Mouse (Mus musculus): ENCODE data around the gene Faap20.

Gene Faap20

DNA sequence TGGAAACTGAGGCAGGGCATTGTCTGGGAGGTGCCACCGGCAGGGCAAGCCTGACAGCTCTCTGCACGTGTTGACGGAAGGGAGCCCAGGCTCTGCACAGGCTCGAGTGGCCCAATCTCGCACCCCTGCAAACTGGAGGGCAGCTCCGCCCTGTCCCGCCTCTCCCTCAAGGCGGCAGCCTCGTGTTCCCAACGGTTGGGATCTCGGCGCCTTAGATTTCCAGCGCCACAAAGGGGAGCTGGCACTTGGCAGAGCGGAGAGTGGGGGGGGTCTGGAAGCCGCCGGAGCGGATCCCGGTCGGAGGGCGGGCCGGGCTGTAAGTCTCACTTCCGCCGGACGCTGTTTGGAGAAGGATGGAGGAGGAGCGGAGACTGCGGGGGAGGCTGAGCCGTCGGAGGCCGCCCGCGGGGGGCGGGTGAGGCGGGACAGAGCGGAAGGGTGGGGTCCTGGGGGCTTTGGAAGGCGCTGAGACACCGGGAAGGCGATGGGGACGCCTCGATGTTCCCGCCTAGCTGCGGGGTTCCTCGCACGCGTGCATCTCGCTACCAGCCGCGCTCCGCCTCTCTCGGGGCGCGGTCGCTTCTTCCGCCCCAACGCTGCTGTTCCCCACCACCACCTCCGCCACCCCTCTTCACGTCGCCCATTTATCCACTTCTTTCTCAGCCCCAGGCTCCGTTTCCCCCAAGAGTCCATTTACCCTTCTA, at the start of gene Faap20:
Gene Faap20, plus strand, starts transcription at position 155 of the 704 bp plus-strand sequence.
- peak; percentile 91 to 94 for DNase-seq (ENCODE audit: low spot score in 2 of 2)

DNA sequence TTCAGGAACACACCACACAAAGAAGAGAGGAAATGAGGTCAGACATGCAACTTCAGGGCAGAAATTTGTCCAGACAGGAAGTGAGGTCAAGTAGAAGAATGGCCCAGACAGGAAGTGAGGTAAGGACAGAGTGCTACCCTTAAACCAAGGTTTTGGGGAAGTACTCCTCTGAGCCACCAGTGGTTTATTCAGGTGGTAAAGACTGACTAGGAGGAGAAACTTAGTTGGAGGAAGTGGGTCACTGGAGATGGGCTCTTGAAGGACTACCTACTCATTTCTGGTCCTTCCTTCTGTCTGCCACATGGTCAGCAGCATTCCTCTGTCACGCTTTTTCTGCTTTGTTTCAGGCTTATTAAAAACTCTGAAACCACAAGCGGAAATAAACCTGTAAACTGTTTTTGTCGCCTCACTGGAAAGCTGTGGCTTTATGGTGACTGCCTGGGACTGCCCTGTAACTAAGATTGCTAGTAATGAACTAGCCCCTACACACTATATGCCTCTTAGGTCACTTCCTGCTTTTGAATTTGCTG, 48.7 kb upstream of the Faap20 start:
- no peak for DNase-seq (ENCODE audit: low spot score in 2 of 2)

DNA sequence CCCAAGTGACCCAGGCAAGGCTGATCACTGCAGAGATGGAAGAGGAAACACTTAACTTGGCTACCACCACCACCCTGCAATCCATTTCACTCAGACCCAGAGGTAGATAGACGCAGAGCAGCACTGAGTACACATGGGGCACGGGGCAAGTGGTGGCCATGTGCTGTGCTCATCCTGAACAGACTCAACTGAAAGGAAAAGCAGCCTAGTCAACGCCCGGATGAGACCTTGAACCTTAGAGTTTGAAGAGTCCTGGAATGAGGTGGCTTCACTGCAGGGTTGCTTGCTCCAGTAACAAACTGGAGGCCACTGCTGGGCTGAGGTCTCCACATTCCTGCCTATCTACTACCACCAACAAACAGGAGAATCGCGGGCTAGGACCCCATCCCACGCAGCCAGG, 47.8 kb upstream of the Faap20 start:
- DNase-seq (ENCODE audit: low spot score in 2 of 2): no peak

DNA sequence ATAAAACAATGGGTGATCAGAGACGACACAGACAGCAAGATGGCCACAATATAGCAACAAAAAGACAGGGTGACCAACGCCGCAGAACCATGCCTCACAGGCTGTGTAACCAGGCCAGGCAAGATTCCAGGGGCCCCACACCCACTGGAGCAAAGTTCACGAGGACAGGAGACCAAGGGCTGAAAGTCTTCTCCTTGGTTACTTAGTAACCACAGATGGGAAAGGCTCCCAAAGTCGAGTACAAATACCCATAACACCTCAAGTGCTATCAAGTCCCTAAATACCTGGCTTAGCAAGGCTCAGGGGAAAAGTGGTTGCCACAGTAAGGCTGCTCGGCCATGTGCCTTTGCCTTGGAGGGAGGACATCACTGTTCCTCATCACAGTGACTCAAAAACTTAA, 43.7 kb upstream of the Faap20 start:
- DNase-seq (ENCODE audit: low spot score in 2 of 2): no peak

DNA sequence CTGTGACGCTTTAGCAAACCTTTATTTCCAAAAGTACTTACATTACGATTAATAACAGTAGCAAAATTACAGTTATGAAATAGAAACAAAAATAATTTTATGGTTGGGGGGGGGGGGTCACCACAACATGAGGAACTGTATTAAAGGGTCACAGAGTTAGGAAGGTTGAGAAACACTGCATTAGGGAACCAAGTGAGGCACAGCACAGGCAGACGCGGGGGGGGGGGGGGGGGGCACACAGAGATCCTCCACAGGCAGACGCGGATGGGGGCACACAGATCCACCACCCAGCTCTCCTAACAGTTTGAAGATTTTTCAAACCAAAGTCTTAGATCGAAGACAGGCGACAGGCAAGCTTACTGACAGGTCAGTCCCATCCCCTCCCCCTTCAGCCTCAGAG, 43.1 kb upstream of the Faap20 start:
- no peak for DNase-seq (ENCODE audit: low spot score in 2 of 2)

DNA sequence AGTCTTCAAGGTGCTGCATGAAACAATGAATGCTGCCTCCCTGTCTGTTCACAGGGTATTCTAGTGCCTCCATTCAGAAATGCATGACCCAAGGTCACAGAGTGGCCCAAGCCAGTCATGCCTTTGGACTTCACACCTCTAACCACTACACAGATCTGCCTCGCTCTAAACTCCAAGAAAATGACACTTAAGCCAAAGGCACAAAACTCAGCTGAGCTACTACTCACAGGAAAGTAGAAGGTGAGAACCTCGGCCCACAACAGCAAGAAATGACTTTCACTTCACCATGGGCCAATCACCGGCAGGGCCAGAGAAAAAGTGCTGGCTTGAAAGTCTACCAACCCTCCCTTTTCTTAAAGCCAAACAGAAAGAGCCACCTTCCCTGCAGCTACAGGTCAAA, 41.8 kb upstream of the Faap20 start:
- DNase-seq (ENCODE audit: low spot score in 2 of 2): no peak

DNA sequence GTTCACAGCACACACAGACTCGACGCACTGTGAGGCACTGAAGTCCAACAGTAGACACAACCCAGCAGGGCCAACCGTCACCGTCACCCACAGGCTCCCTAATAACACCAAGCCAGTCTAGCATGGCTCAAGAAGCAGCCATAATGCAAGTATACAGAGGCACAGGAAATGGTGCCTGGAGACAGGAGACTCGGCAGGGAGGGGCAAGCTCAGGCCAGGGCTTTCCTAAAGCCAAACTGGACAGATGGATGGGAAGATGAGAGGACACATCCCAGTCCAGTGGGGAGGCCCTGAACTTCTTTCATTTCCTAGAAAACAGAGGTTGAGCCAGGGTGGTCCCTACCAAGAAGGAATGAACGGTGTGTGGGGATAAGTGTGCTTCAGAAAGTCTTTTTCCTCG, 41.0 kb upstream of the Faap20 start:
- DNase-seq (ENCODE audit: low spot score in 2 of 2): no peak

DNA sequence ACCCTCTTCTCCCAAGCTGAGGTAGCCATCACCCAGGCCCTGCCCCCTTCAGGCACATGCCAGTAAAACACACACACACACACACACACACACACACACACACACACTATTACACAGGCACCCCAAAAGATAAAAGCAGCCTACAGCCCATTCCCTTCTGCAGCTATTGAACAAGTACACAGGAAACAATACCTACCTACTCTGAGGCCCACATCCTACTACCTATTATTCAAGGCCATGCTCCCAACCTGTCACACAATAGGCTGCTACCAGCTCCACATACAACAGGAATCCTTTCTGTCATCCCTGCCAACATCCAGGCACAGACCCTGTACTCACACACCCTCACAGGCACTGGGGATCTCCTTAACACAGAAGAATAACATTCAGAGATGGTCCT, 40.5 kb upstream of the Faap20 start:
- DNase-seq (ENCODE audit: low spot score in 2 of 2): no peak

DNA sequence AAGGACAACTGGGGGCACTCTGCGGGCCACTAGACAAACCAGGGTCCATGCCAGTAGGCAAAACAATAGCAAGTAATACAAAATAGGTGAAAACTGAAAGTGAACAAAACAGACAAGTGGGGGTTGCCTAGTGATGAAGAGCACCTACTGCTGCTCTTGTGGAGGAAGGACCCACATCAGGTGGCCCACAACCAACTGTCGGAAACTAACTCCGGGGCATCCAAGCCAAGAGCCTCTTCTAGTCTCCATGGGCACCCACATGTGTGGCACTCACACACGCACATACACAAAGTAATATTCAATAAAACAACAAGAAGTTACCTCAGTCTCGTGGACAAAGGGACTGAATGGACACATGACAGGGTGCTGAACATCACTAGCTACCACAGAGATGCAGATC, 40.1 kb upstream of the Faap20 start:
- DNase-seq (ENCODE audit: low spot score in 2 of 2): no peak

DNA sequence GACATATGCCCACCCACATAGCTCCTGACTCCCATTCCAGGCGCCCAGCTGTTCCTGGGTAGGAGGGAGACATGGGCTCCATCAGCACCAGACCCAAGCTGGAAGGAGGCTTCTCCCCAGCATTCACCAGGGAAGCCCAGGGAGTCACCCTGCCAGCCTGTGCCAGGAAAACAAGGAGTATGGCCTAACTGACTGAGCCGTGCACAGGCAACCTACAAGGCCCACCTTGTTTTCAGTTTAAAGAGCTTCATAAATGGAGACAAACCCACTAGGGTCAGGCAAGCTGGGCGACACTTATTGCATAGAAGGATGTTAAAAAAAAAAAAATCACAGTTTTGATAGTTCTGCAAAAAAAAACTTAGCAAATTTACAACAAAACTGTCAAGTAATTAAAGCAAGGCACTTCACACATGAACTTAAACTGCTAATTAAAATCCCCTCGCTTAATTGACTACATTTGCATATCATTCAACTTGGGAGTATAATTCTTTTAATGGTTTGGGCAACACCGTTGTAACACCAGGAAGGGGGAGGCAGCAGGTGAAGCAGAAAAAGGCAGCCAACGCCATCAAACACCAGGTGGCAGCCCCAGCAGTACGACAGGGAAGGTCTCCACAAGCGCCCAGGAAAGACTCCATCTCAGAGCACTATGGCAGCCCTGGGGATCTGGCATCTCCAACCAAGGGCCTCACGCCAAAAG, 36.4 kb upstream of the Faap20 start:
- DNase-seq (ENCODE audit: low spot score in 2 of 2): no peak

DNA sequence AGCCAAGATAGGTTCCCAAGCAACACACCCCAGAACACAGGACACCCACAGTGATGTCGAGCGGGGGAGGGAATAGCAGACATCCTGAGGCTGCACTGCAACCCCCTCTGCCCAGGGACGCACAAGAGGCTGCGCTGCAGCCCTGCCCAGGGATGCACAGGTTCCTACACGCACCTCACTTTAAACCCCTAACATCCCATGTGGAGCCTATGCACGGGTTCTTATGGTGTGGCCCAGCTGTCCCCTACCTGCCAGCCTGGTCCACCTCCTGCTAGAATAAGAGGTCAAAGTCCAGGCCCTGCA, 35.9 kb upstream of the Faap20 start:
- no peak for DNase-seq (ENCODE audit: low spot score in 2 of 2)

DNA sequence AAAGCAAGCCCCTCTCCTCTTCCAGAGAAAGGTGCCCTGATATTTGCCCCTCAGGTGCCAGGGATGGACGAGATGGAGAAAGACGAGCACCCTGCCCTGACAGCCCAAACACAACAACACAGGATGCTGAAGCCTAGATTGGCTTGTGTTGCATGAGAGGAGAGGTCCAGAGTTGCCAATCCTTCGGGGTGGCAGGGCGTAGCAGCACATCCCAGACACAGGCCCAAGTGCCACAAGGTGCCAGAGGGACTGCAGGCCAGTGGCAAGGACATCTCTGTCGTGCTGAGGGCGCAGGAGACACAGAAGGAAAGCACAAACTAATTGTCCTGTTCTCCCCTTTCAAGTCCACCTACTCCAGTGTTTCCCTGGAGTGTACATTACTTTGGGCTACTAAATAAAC, 35.4 kb upstream of the Faap20 start:
- no peak for DNase-seq (ENCODE audit: low spot score in 2 of 2)

DNA sequence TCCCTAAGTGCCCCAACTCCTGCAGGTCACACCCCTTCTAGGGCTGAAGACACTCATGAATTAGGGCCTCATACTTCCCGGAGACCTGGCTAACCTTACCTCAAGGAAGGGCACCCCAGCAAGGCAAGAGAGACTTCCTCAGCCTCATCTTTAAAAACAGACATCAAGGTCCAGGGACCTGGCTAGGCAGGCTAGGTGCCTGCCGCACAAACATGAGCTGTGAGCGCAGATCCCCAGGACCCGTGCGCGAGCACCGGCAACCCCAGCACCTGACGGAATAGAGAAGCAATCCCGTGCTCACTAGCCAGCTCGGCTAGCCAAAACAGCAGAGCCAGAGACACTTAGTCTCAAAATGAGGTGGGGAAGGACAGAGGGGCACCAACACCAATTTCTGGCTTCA, 34.8 kb upstream of the Faap20 start:
- DNase-seq (ENCODE audit: low spot score in 2 of 2): no peak

DNA sequence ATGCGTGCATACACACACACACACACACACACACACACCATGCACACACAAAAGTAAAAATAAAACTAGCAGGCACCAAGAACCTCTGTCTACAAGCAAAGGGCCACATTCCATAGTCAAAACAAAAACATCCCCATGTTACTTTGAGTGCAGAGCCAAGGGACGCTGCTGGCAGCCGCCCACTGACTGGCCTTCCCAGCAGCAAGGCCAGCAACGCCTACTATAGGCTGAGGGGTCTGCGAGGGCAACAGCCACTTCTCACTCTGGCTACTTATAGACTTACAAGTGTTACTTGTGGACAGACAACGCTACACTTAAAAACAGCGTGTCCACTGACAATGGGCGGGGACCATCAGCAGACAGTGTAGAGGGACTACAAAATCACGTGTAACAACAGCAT, 34.4 kb upstream of the Faap20 start:
- DNase-seq (ENCODE audit: low spot score in 2 of 2): no peak

DNA sequence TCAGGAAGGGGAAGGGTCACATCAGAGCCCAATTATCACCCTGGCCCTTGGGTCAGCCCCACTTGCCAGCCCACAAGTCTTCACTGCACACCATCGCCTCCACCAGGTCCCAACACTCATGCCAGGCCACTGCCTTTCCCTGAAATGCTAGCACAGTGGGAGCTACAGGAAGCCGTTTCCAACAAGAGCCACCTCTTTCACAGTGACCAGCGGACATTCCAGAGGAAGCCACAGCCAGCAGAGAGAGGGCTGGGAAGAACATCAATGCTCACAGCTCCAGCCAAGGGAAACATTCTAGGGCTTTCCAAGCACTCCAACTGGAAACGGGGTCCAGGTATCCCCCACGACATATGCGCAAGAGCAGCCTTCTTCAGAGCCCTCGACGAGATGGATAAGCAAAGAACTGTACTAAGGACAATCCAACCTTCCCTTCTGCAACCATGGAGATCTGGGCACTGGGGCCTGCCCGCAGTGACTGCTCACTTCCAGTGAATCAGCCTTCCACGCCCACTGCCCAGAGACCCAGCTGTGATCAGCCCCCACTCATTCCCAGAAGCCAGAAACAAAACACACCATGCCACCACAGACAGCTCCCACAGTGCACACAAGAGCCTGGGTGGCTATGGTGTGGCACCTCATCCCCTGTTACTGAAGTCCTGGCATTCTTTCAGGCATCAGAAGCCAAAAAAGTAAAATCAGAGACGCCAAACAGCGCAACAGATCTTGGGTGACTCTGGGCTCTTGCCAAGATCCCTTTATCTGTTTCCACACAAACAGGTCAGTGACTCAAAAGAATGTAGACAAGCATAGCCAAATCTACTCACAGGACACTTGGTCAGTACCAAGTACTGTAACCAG, 33.6 kb upstream of the Faap20 start:
- DNase-seq (ENCODE audit: low spot score in 2 of 2): peak; percentile 65 to 83

DNA sequence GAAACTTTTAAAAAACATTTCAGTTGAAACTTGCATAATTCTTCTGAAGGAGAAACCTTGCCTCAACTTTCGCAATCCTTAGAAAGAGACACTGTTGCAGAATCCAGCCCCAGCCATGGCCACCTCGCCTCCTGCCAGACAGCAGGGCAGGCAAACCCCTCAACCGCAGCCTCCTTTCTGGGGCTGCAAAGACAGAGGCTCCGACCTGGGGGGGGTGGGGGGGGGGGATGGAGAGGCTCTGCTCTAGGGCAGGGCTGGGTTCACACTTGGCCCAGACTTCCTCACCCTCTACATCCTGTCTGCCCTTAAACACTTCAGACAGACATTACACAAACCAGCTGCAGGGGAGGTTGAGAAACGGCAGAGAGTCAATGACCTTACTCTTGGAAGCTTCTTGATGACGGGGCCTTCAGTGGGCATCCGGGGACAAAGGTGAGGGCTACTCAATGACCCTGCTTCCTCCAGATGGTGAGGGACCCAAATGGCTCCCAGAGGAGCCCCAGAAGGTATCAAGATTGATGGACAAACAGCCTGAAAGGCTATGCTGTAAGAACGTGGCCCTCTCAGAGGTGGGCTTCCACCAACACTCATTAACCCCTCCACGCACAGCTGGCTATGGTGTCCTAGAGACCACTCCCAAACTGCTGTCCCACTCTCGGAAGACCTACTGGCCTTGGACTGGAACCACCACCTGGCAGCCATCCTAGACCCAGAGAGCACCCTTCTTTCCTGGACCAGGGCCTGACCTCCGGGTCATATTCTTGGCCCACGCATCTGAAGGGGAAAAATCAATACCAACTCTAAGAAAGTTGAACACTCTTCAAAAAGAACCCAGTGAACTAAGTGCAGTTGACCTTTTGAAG, 32.1 kb upstream of the Faap20 start:
- DNase-seq (ENCODE audit: low spot score in 2 of 2): peak in 1 of 2 experiments; percentile 61

DNA sequence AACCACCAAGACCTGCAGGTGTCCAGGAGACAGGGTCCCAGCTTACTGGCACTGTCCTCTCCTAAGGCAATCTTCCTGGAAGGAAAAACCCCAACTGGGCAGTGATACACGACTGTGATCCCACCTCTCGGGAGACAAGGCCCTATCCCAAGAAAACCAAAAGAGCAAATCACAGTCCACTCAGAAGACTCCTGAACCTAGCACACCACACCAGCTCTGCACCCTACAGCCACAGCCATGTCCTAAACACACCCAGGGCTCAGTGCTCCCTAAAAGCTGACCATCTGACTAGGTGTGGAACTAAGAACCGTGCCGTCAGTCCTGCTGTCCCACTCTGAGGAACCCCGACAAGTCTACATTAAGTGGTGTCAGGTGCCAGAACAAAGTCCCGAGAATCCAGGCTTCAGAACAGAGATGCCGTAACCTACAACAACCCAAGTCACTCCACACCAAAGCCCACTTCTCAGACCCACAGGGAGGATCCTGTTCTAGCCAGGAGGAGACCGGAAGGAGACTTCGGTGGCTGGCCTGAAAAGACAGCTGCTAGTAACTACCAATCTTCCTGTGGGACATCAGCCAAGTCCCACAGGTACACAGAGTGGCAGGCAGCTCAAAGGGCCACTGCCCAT, 31.4 kb upstream of the Faap20 start:
- no peak for DNase-seq (ENCODE audit: low spot score in 2 of 2)

DNA sequence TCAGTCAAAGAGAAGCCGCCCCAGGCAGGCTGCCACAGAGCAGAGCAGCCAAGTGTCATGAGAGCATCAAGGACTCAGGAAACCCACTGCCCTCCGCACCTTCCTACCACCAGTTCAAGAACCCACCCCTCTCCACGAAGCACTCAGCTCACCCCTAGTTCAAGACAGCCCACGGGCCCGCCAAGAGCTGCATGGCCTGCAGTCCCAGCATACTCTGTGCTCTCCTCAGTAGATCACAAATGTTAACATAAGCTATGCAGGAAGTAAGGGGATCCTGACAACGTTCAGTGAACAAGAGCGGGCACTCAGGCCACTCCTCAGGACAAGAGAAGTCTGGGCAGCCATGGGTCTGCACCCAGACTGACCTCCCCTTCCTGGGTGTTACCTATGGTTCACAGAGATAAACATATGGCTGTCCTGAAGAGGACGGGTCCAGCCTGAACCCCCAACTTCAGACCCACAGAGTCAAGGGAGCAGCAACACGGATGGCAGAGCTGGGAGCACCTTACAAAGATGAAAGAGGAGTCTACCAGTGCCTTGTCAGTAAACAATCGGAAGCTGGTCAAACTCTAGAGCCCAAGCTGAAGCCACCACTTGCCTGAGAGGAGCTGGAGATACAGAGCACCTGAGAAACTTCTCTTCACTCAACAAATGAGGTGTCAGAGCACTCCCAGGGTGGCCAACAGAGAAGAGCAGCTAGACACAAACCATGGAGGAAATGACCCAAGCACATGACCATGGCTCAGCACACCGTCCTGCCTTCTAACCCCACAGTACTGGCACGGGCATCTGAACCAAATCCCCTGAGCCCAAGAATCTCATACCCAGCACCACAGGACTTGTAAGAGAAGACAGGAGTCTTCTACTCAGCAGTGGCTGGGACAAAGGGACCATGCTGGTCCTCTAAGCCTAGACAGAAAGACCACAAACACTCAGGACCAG, 30.1 kb upstream of the Faap20 start:
- no peak for DNase-seq (ENCODE audit: low spot score in 2 of 2)

DNA sequence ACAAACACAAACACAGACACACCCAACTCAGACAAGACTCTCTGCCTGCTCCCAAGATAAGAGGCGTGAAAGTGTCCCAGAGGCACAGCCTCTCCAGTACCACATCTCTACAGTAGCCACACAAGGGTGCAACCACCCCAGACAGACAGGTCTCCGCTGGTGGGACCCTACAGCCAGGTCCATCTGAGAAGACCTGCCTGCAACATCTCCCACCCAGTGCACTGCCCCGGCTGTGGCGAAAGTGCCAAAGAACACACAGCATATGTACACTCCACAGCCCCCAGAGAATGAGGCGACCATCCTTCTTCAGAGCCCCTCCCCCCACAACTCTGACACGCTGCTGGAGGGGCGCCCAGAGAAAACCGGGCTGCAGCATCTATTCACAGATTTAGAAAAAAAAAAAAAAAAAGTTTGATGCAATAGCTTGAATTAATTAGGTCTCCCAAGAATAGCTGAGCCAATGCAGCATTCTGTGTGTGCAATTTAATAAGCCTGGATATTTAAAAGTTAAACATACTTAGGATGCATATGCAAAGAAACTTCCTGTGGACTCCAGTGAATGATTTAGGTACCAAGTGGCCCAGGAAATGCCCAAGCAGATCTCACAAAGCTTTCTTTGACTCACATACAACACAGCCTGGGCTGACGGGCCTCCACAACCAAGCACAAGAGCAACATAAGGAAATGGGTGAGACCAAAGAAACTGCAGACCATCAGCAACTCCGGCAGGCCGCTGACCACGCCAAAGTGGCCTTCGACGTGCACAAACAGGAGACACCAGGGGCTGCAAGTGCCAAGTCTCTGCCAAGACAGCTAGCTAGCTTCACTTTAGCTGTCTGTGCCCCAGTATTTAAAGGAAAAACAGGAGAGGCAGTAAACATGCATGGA, 29.1 kb upstream of the Faap20 start:
- no peak for DNase-seq (ENCODE audit: low spot score in 2 of 2)

All from heart, adult 9 months (tissue).